Mouse (Mus musculus) embryonic fibroblast, embryonic 13.5 days (primary cell): ENCODE measurements around the gene Creb3l1.

ENCODE experiments used
- CTCF ChIP-seq: IDR thresholded peaks from 2 replicates; pipeline ENCODE4 v1.5.1; 2011; ENCODE audit warnings: mild to moderate bottlenecking, control low read depth, low read length, moderate library complexity, borderline replicate concordance; ENCODE audit not compliant: insufficient read depth
- POLR2A ChIP-seq: IDR thresholded peaks from 2 replicates; pipeline ENCODE4 v1.6.1; 2011; ENCODE audit warnings: low read depth, mild to moderate bottlenecking, control low read depth, low read length, moderate library complexity

- no peak for TF ChIP-seq CTCF
- no peak for TF ChIP-seq POLR2A
Observed at GRCm38 (mm10) chr2:91953825-91954224, 70.5 kb downstream of the Creb3l1 start.
